Mouse (Mus musculus) naive thymus-derived CD4-positive, alpha-beta T cell, adult 5 months (primary cell): ENCODE measurements around the gene Gm28230. TPM values are rescaled to one million over a fixed set of nuclear protein-coding genes. Genes with fewer than 3 reads are reported as not detected.

Source experiments
- polyA plus RNA-seq: library from polyadenylated mRNA; unstranded; fragments of 100-300 nt; shearing (Covaris generic); gene quantifications from one replicate; pipeline ENCODE4 v1.2.1, GENCODE M21; 2017

Gene Gm28230
- polyA plus RNA-seq: not detected

DNA sequence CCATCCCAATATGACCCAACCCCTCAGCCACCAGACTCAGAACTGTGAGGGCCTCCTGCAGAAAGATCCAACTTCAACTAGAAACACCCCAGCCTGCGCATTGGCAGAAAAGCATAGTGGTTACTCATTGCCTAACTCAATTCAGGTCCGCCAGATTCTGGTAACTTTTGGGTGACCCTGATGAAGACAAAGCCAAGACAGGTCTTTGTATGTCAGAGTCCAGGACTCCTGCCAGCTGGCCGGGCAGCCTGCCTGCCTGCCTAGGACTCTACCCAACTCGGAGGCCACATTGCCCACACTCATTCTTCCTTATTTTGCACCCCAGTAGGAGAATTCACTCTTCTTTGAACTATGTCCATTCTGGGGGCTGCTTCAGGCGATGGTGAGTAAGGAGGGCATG, at the start of gene Gm28230:
TSS of gene Gm28230 (plus strand) at position 178 of the 400 bp plus-strand sequence.

GRCm38 (mm10) chr2:74678891-74679595, 47.5 kb upstream of the Gm28230 start, which contains the start of gene Hoxd11:
Gene Hoxd11, plus strand, starts transcription at chr2:74679557.

GRCm38 (mm10) chr2:74691022-74691951, 35.2 kb upstream of the Gm28230 start, which contains the start of gene Hoxd10:
Gene Hoxd10, plus strand, starts transcription at chr2:74691924.

DNA sequence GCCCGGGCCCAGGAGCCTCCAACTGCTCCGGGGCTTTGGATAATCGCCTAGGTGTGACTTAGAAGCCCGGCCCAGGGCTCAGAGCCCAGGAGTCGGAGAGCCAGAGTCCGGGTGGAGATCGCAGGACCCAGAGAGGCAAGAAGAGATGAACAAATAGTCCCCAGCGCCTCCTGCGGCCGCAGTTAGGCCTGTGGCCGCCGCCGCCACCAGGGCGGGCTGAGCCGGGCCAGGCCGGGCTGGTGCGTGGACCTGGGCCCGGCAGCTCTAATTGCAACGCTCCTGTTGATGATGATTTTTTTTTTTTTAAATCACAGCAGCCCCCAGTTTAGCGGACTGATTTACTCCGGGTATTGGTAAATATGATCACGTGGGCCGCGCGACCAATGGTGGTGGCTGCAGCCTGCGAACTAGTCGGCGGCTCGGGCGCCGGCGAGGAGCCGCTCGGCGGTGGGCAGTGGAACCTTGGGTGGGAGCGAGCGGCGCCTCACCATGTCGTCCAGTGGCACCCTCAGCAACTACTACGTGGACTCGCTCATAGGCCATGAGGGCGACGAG, 28.9 kb upstream of the Gm28230 start, which contains the start of gene Hoxd9:
TSS of gene Hoxd9 (plus strand) at position 161 of the 555 bp plus-strand sequence.

GRCm38 (mm10) chr2:74704393-74704998, 22.0 kb upstream of the Gm28230 start, which contains the start of gene Hoxd8:
Gene Hoxd8, plus strand, starts transcription at chr2:74704615.

GRCm38 (mm10) chr2:74711721-74712621, 14.6 kb upstream of the Gm28230 start, which contains the start of the genes Hoxd3 and Hoxd4:
Gene Hoxd3, plus strand, starts transcription at chr2:74711927.
Gene Hoxd4, plus strand, starts transcription at chr2:74711929.

DNA sequence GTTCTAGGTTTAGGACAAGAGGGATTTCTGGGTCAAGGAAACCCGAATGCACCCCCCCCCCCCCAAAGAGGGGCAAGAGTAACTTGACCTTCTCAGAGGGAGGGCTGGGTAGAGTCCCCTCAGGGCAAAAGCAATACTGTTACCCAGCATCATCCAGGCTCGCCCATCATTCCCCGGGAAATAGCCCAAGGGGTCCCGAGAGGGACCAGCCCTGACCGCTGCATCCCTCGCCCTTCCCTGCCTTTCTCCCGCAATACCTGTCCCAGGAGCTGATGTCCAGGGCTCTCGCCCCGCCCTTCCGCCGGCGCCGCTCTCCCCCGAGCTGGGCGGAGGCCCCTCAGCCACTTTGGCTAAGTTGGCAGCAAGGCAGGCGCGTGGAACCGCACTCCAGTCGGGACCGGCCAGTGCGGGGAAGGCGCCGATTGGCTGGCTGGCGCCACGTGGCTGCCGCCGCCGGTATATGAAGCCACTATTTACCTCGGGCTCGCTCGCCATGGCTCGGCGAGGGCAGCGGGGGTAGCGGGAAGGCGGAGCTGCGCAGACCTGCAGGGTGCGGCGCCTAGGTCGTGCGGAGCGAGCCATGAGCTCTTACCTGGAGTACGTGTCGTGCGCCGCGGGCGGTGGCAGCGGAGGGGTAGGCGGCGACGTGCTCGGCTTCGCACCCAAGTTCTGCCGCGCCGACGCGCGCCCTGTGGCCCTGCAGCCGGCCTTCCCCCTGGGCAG, 36.2 kb downstream of the Gm28230 start, which contains the start of gene Hoxd1:
TSS of gene Hoxd1 (plus strand) at position 459 of the 723 bp plus-strand sequence.

Other genes starting within 250 kb of the Gm28230 start
- gene Lnpk, start 147.3 kb upstream of the Gm28230 start, polyA plus RNA-seq: 28.0 TPM
- gene Evx2, start 67.2 kb upstream of the Gm28230 start, polyA plus RNA-seq: not detected
- gene Hoxd13, start 58.4 kb upstream of the Gm28230 start, polyA plus RNA-seq: not detected
- not detected for gene Hoxd12, start 51.7 kb upstream of the Gm28230 start, polyA plus RNA-seq
- gene Hoxd11, start 47.2 kb upstream of the Gm28230 start, polyA plus RNA-seq: not detected
- not detected for gene Hoxd10, start 34.8 kb upstream of the Gm28230 start, polyA plus RNA-seq
- gene Hoxd9, start 29.0 kb upstream of the Gm28230 start, polyA plus RNA-seq: not detected
- not detected for gene Hoxd8, start 22.1 kb upstream of the Gm28230 start, polyA plus RNA-seq
- not detected for gene Hoxd3, start 14.8 kb upstream of the Gm28230 start, polyA plus RNA-seq
- gene Hoxd4, start 14.8 kb upstream of the Gm28230 start, polyA plus RNA-seq: not detected
- not detected for gene Hoxd1, start 36.3 kb downstream of the Gm28230 start, polyA plus RNA-seq
- gene Mtx2, start 99.1 kb downstream of the Gm28230 start, polyA plus RNA-seq: 44.7 TPM